Mouse (Mus musculus) hindbrain, embryonic 13.5 days (tissue): ENCODE results near the gene Rhobtb3. TPM values are rescaled to one million over a fixed set of nuclear protein-coding genes. Genes with fewer than 3 reads are reported as not detected.
"Not testable (repeated sequence)": the region's sequence is repeated elsewhere in the genome, so short reads cannot be mapped to it uniquely, and the experiment has no call there.

Source experiments
- ATAC-seq: fragments of 200-750 bp; cut with Nextera tagmentation; 2 replicates; pipeline ENCODE4 v1.8.0; 2017; ENCODE audit warnings: moderate TSS enrichment; ENCODE audit not compliant: low FRiP score
- H3K27ac ChIP-seq: fragments of 300-500 bp; sonication (generic); 2 replicates; pipeline ENCODE4 v1.5.1; 2015; ENCODE audit warnings: inconsistent platforms, mild to moderate bottlenecking, moderate library complexity
- H3K27me3 ChIP-seq: fragments of 300-500 bp; sonication (generic); 2 replicates; pipeline ENCODE4 v1.6.1; 2015; ENCODE audit warnings: mild to moderate bottlenecking, inconsistent platforms
- H3K36me3 ChIP-seq: fragments of 300-500 bp; sonication (generic); 2 replicates; pipeline ENCODE4 v1.6.1; 2015; ENCODE audit warnings: mild to moderate bottlenecking, inconsistent platforms
- H3K4me1 ChIP-seq: fragments of 300-500 bp; sonication (generic); replicated peaks from 2 replicates; pipeline ENCODE4 v1.6.1; 2015; ENCODE audit warnings: inconsistent platforms
- H3K4me2 ChIP-seq: fragments of 300-500 bp; sonication (generic); 2 replicates; pipeline ENCODE4 v1.6.1; 2015; ENCODE audit warnings: inconsistent platforms, mild to moderate bottlenecking, moderate library complexity
- H3K4me3 ChIP-seq: fragments of 300-500 bp; sonication (generic); 2 replicates; pipeline ENCODE4 v1.5.1; 2015; ENCODE audit warnings: mild to moderate bottlenecking, inconsistent platforms
- H3K9ac ChIP-seq: fragments of 300-500 bp; sonication (generic); 2 replicates; pipeline ENCODE4 v1.6.1; 2015; ENCODE audit warnings: mild to moderate bottlenecking, inconsistent platforms
- H3K9me3 ChIP-seq: fragments of 300-500 bp; sonication (generic); 2 replicates; pipeline ENCODE4 v1.6.1; 2016; ENCODE audit warnings: inconsistent platforms
- WGBS: fragments of 180-500 bp; shearing (Covaris S2); methylation state at CpG from one replicate; pipeline ENCODE4 v1.1.7; 2015; 5-methylcytosine and 5-hydroxymethylcytosine counted together
- polyA plus RNA-seq: library from polyadenylated mRNA; unstranded; fragments of >200 nt; fragmentation: Nextera tagmentation; extraction: Ambion mirVana; gene quantifications from 2 replicates; pipeline ENCODE4 v1.2.1, GENCODE M21; 2015

Gene Rhobtb3
- polyA plus RNA-seq, 1 experiment from 2014 or later, result 25.7 TPM

- H3K9ac ChIP-seq, result peak overlapping the region; percentile 15; the same call in 1 of the 2 replicates
- no peaks in the 10 kb centered on the region for H3K9me3 ChIP-seq
- H3K27ac ChIP-seq, result no peak overlapping the region
- no peak for ATAC-seq
- no peaks in the 10 kb centered on the region for H3K27me3 ChIP-seq
- H3K4me1 ChIP-seq, result peaks cover 6% of the 10 kb centered on the region
- WGBS, result 84% methylated on average over 2 of the region's 2 CpGs
- peaks cover 23% of the 10 kb centered on the region for H3K36me3 ChIP-seq
- H3K4me2 ChIP-seq, result no peak overlapping the region
- no peak overlapping the region for H3K4me3 ChIP-seq
Observed at GRCm38 (mm10) chr13:75908187-75908586, 35.5 kb downstream of the Rhobtb3 start.

- Histone ChIP-seq H3K4me3 (no peak overlapping the region), H3K36me3 (peaks cover 23% of the 10 kb centered on the region), H3K9ac (no peak overlapping the region), H3K27ac (no peak overlapping the region), H3K27me3 (no peaks in the 10 kb centered on the region), H3K4me1 (peaks cover 6% of the 10 kb centered on the region), H3K9me3 (no peaks in the 10 kb centered on the region), H3K4me2 (no peak overlapping the region)
- no peak for ATAC-seq
- 80% methylated on average over 5 of the region's 5 CpGs for WGBS
Observed at GRCm38 (mm10) chr13:75907133-75907532, 36.6 kb downstream of the Rhobtb3 start.

- Histone ChIP-seq H3K4me1 (peaks cover 6% of the 10 kb centered on the region), H3K36me3 (peaks cover 25% of the 10 kb centered on the region), H3K9ac (no peak overlapping the region), H3K27me3 (no peaks in the 10 kb centered on the region), H3K4me2 (no peak overlapping the region), H3K9me3 (no peaks in the 10 kb centered on the region), H3K4me3 (no peak overlapping the region), H3K27ac (no peak overlapping the region)
- WGBS, result 96% methylated on average over 5 of the region's 5 CpGs
- no peak for ATAC-seq
Observed at GRCm38 (mm10) chr13:75904660-75905059, 39.1 kb downstream of the Rhobtb3 start.

- H3K9me3 ChIP-seq, ATAC-seq, H3K4me3 ChIP-seq, H3K27ac ChIP-seq, H3K9ac ChIP-seq, H3K27me3 ChIP-seq, H3K4me1 ChIP-seq, H3K4me2 ChIP-seq: not testable (repeated sequence)
- WGBS, result 100% methylated on average over 1 of the region's 1 CpGs
- peaks cover 23% of the 10 kb centered on the region for H3K36me3 ChIP-seq
Observed at GRCm38 (mm10) chr13:75900928-75901327, 42.8 kb downstream of the Rhobtb3 start.

- Histone ChIP-seq H3K27me3 (no peaks in the 10 kb centered on the region), H3K9ac (no peak overlapping the region), H3K27ac (no peak overlapping the region), H3K4me3 (no peak overlapping the region), H3K4me2 (no peak overlapping the region), H3K36me3 (peaks cover 31% of the 10 kb centered on the region), H3K9me3 (no peaks in the 10 kb centered on the region), H3K4me1 (no peaks in the 10 kb centered on the region)
- WGBS, result 89% methylated on average over 6 of the region's 6 CpGs
- ATAC-seq, result no peak
Observed at GRCm38 (mm10) chr13:75892876-75893275, 50.8 kb downstream of the Rhobtb3 start.

- no peaks in the 10 kb centered on the region for H3K9me3 ChIP-seq
- 87% methylated on average over 3 of the region's 3 CpGs for WGBS
- no peak overlapping the region for H3K9ac ChIP-seq
- no peak overlapping the region for H3K4me2 ChIP-seq
- no peaks in the 10 kb centered on the region for H3K4me1 ChIP-seq
- no peak overlapping the region for H3K4me3 ChIP-seq
- peaks cover 31% of the 10 kb centered on the region for H3K36me3 ChIP-seq
- H3K27ac ChIP-seq, result no peak overlapping the region
- no peak for ATAC-seq
- no peaks in the 10 kb centered on the region for H3K27me3 ChIP-seq
Observed at GRCm38 (mm10) chr13:75892291-75892690, 51.4 kb downstream of the Rhobtb3 start.

GRCm38 (mm10) chr13:75891868-75892267 is 51.9 kb downstream of the Rhobtb3 start:
- no peaks in the 10 kb centered on the region for H3K27me3 ChIP-seq
- no peaks in the 10 kb centered on the region for H3K4me1 ChIP-seq
- H3K4me2 ChIP-seq, result no peak overlapping the region
- H3K4me3 ChIP-seq, result no peak overlapping the region
- no peak overlapping the region for H3K9ac ChIP-seq
- H3K27ac ChIP-seq, result no peak overlapping the region
- ATAC-seq, result no peak
- WGBS, result 93% methylated on average over 4 of the region's 4 CpGs
- H3K36me3 ChIP-seq, result peaks cover 31% of the 10 kb centered on the region
- H3K9me3 ChIP-seq, result no peaks in the 10 kb centered on the region

- Histone ChIP-seq H3K4me2 (no peak overlapping the region), H3K36me3 (peaks cover 17% of the 10 kb centered on the region), H3K9me3 (no peaks in the 10 kb centered on the region), H3K27me3 (no peaks in the 10 kb centered on the region), H3K4me1 (no peaks in the 10 kb centered on the region), H3K4me3 (no peak overlapping the region), H3K9ac (no peak overlapping the region), H3K27ac (no peak overlapping the region)
- ATAC-seq, result no peak
- 77% methylated on average over 3 of the region's 3 CpGs for WGBS
Observed at GRCm38 (mm10) chr13:75883792-75884191, 59.9 kb downstream of the Rhobtb3 start.

GRCm38 (mm10) chr13:75880501-75880900 is 63.2 kb downstream of the Rhobtb3 start:
- Histone ChIP-seq H3K4me3 (no peak overlapping the region), H3K9me3 (no peaks in the 10 kb centered on the region), H3K4me2 (no peak overlapping the region)

GRCm38 (mm10) chr13:75879756-75880155 is 64.0 kb downstream of the Rhobtb3 start:
- H3K4me3 ChIP-seq, result no peak overlapping the region
- H3K4me2 ChIP-seq, result no peak overlapping the region
- no peaks in the 10 kb centered on the region for H3K4me1 ChIP-seq
- ATAC-seq, result no peak
- peaks cover 18% of the 10 kb centered on the region for H3K36me3 ChIP-seq
- no peaks in the 10 kb centered on the region for H3K9me3 ChIP-seq
- 92% methylated on average over 3 of the region's 3 CpGs for WGBS
- no peak overlapping the region for H3K27ac ChIP-seq
- H3K9ac ChIP-seq, result no peak overlapping the region
- no peaks in the 10 kb centered on the region for H3K27me3 ChIP-seq

More at GRCm38 (mm10) chr13:75880501-75880900, 63.2 kb downstream of the Rhobtb3 start:
- Histone ChIP-seq H3K9ac (no peak overlapping the region; the same call in 1 of the 2 replicates), H3K4me1 (no peaks in the 10 kb centered on the region), H3K36me3 (peaks cover 17% of the 10 kb centered on the region), H3K27me3 (no peaks in the 10 kb centered on the region), H3K27ac (no peak overlapping the region)
- 61% methylated on average over 2 of the region's 2 CpGs for WGBS
- ATAC-seq, result peak; percentile 57; the same call in 1 of the 2 replicates

GRCm38 (mm10) chr13:75877907-75878306 is 65.8 kb downstream of the Rhobtb3 start:
- H3K9ac ChIP-seq, result no peak overlapping the region
- no peak overlapping the region for H3K4me2 ChIP-seq
- no peaks in the 10 kb centered on the region for H3K27me3 ChIP-seq
- H3K4me1 ChIP-seq, result no peaks in the 10 kb centered on the region
- no peaks in the 10 kb centered on the region for H3K9me3 ChIP-seq
- no peak overlapping the region for H3K27ac ChIP-seq
- no peak overlapping the region for H3K4me3 ChIP-seq
- H3K36me3 ChIP-seq, result peaks cover 18% of the 10 kb centered on the region
- no peak for ATAC-seq

- H3K4me2 ChIP-seq, result no peak overlapping the region
- no peak overlapping the region for H3K4me3 ChIP-seq
- H3K4me1 ChIP-seq, result no peaks in the 10 kb centered on the region
- no peaks in the 10 kb centered on the region for H3K27me3 ChIP-seq
- H3K27ac ChIP-seq, result no peak overlapping the region
- no peaks in the 10 kb centered on the region for H3K9me3 ChIP-seq
- WGBS, result 89% methylated on average over 6 of the region's 6 CpGs
- H3K36me3 ChIP-seq, result peaks cover 21% of the 10 kb centered on the region
- no peak overlapping the region for H3K9ac ChIP-seq
- no peak for ATAC-seq
Observed at GRCm38 (mm10) chr13:75876592-75876991, 67.1 kb downstream of the Rhobtb3 start.

- not testable (repeated sequence) for H3K4me3 ChIP-seq, H3K4me1 ChIP-seq, H3K4me2 ChIP-seq, H3K27me3 ChIP-seq, H3K27ac ChIP-seq, H3K9ac ChIP-seq, H3K9me3 ChIP-seq, ATAC-seq
- H3K36me3 ChIP-seq, result peaks cover 23% of the 10 kb centered on the region
- WGBS, result 75% methylated on average over 7 of the region's 7 CpGs
Observed at GRCm38 (mm10) chr13:75876188-75876587, 67.5 kb downstream of the Rhobtb3 start.
